Mouse (Mus musculus) embryo, embryonic 11.5 days (tissue): ENCODE measurements around the gene Tcf7.

Experiments
- DNase-seq: peaks from one replicate; pipeline ENCODE4 v3.0.0-alpha.2; 2012; ENCODE audit warnings: low read depth, low spot score

Gene Tcf7

DNA sequence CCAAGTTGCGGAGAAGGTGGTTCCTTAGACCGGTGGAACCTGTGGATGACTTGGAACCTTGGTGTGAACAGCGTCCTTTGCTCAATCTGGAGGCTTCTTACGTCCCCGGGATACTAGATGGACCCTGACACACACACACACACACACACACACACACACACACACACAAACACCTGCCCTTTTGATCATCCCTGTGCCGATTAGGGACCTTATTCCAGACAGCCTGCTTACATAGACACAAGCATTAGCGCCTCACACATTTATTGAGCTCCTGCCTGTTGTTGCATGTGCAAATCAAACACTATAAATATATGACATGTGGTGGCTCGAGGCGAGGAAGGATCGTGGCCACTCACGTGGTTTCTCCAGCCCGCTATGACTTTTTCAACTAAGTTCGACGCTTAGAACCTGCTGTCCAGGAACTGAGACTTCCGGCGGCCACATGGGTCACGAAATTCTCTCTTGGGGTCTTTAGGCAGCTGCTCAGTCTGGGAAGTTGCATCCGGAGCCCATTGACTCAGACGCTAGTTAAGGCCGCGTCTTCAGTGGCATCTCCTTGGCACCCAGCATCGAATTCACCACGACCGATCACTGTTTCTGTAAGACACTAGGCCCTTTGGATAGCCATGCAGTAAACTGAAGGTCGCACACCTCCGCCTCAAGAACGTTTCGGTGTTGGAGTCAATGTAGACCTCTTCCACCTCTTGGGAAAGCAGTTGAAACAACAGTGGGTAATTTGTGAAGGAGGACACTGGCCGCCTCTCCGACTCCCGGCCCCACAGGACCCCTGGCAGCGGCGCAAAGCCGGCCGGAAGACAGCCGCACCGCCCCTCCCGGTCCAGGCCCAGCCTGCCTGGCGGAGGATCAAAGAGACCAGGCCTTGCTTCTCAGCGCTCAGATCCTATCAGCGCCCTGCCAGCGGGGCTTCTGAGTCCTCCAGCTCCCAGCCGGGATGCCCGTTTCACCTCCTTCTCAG, 1.1 kb upstream of the Tcf7 start:
- no peak for DNase-seq

DNA sequence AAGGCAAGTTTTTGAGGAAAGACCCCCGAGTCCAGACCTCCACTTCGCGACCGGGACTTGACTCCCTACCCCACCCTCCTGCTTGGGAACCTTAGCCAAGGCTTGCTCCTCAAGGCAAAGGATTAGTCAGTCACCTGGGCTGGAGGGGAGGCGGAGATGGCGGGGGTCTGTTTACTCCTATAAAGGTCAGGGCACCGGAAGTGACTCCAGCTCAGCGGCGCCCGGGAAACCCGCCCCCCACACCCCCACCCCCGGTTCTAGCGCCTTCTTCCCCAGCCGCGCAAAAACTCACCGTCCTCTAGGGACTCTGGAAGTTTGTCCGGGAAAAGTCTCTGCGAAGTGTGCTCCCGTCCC, 417 bp downstream of the Tcf7 start:
- no peak for DNase-seq

DNA sequence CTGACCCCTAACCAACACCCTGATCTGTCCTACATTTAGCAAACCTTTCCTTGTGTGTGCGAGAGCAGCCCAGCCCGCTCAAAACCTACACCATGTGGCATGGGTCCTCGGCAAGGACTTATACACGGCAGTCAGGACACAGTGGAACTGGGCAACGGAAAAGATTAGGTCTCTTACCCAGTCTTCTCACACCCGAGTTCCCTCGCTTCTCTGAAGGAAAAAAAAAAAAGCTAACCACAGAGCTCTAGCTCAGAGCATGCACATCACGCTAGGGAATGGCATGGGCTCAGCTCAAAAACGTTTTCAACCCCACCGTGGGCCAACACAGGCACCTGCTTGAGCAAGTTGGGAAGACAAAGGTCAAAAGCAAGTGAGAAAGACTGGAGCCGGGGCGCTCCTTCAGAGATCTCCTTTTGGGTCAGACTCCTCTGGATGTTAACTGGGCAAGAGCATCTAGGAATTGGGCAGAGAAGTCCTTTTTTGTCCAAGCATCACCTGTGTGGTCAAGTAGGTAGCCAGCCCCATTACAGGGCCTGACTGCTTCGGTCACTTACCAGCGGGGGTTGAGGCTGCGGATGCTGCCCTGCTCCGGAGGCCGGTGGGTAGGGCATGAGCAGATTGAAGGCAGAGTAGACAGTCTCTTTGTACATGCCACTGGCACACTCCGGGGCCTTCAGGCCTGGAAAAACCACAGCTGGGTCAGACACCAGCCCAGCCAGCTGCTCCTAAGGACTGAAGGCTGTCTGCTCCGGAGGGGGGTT, 1.1 kb downstream of the Tcf7 start:
- DNase-seq = no peak

DNA sequence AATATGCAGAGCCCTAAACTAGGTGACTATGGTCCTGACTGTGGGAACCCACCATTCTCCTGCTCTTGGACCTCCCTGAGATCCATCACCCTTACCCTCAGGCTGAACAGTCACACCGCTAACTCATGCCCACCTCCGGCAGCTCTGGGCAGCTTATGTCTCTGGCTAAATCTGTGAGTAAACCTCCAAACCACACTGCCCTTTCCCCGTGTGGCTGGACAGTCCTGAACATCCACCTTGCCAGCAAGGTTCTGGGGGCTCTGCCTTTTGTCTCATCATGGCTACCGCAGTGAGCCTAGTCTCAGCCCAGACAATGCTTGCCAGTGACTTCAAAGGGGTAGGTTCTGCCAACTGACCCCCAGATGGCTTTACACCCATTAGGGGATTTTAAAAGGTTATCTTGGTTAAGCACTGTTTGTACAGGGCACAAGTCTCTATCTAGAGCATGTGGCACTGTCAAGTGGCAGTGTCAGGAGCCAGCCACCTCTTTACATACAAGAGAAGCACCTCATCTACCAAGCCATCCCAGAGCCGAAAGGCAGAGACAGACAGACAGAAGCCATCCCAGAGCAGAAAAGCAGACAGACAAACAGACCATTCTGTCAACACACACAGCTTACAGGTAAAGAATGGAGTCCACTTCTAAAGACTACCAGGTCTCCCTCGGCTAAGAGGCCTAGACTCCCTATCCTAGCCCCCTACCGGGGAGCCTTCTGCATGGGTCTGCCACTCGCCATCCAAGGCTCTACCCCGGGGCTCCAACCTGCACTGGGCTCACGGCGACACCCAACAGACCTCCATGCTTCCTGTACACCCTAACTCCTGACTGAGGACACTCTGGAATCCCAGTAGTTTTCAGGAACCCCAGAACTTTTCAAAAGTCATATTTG, 2.0 kb downstream of the Tcf7 start:
- no peak for DNase-seq

DNA sequence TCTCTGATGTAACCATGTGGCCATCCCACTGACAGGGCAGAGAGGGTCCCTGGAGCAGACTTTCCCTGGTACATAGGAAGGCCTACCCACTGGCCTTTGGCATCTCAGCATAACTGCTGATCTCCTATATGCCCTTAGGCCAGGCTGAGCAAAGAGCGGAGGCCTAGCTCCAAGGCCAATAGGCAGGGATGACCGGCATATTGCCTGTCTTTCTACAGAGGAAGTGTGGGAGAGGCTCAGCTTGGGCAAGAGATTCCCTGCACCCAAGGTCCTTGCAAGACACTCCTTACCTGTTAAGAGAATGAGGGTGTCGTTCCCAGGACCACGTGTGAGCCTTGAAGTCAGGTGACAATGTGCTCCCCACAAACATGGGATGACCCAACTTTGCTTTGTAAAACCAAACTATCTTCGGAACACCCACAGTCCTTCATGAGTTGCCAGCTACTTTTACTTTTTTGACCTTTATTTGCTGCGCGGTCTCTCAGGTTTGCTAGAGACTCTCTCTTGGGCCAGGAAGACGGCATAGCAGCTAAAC, 3.1 kb downstream of the Tcf7 start:
- DNase-seq = no peak

DNA sequence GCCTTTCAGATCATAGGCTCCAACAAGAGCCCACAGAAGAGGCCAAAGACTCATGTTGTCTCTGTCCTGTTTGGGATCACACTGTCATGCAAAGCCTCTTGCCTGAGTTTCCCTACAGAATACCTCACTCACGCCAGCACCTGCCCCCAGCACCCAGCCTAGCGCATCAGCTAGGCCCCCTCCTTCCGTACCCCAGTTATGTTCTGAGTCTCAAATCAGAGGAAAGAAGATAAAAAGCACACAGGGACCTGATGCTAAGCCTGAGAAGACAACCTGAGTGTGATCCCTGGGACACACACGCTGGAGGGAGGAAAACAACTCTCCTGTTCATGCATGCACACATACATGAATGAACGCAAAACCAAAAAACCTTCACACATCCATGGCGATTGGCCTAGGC, 3.8 kb downstream of the Tcf7 start:
- DNase-seq = no peak

DNA sequence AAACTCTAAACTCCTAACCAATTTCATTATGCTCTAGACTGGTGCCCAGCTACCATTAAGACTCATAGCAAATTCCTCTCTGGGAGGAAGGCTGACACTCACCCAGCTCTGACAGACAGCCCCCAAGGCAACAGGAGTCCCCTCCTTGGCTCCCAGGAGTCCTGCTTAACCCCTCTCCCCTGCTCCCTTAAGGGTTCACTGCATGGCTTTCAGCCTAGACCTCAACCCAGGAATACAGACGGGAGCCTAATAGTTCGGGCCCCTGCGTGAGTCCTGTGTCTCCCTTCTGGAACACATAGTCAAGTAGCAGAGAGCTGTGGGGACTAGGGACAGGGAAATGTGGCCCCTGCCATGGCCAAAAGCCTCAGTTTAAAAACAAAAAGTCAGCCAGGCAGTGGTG, 4.7 kb downstream of the Tcf7 start:
- DNase-seq = no peak

DNA sequence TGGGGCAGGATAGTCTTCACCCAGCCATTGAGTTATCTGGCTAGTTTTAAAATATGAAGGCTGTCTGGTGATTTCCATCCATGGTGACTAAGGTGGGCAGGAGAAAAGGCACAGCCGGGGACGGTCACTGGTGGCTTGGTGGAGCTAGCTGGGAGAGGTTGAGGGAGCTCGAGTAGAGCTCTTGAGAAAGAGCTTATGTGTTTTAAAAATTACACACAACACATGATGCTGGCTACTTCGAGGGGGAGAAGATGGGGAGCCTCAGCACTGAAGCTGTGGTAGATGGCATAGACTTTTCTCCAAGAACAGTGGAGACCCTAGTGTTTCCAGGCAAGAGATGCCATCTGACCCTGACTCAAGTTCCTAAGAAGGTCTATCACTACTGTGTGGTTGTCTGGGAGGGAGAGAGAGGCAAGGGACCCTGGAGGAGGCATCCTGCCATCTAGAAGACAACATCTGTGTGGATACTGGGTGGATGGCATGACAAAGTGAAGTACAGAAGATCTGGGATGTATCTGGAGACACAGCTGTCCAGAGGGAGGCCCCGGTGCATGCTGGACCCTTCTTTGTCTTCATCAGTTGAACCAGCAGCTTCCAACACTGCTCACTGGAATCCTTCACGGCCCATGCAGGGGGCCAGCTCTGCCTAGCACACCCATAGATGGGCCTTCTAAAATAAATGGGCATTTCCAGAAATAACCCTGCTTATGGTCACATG, 5.2 kb downstream of the Tcf7 start:
- DNase-seq = no peak

DNA sequence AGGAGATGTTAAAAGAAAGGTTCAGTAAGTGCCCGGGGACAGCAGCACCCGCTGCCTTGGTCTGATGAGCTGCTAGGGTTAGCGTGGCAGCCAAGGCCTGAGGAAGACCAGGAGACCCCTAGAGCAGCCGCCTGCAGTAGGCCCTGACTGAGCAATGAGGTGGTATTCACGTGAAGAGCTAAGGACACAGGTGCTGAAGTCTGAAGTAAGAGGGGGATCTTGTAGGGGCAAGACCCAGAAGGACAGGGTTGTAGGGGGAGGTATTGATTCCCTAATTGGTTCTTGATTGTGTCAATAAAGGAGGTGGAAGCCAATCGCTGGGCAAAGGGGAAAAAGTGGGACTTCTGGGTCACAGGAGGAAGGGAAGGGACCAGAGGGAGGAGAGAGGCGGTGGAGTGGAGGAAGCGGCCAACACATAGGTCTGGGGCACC, 5.8 kb downstream of the Tcf7 start:
- no peak for DNase-seq

DNA sequence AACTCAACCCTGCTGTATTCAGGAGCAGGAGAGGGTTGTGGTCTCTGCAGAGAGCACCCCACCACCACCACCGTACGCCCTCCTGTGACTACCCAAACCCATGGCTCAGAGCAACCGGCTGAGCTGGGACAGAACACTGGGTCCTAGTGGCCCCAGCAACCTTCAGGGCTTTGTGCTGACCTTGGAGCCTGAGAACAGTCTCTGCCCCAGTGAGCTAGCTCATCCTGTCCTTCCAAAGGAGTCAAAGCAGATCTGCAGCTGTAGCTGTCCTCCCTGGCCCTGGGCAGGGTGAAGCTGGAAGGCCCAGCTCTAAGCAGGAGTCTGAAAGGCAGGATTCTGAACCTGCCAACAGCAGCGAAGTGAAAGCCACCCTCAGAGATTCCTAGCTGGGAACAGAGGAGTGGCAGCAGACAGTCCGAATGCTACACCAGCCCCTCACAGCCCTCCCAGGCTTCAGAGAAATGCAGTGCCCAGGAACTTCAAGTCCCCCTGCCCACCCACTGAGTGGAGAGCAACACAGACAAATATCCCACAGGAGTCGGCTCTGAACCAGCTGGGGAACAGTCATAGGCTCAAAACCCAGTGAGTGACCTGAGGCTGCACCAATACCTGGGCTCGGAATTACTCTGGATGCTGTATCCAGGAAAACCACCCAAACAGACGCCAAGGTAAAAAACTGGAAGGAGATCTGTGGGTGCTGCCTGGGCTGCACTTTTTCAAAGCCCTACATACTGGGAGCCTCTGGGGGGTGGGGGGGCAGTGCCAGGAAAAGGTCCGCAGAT, 6.8 kb downstream of the Tcf7 start:
- DNase-seq = no peak

DNA sequence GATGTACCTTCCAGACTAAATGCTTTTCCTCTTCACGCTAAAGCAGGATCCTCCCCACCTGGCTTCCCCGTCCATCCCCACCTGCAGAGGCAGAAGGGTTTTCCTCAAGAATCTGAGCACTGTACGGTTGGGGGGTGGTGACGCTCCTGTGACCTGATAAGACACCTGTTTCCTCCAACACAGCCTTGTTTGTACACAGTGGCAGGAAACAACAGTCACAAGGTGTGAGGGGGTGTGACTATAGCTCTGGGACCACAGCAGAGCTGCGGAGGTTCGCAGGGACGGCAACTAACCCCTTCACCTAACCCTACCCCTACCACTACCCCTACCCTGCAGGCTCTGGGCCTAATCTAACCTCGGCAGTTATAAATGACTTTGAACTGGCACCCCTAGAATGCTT, 7.4 kb downstream of the Tcf7 start:
- no peak for DNase-seq

DNA sequence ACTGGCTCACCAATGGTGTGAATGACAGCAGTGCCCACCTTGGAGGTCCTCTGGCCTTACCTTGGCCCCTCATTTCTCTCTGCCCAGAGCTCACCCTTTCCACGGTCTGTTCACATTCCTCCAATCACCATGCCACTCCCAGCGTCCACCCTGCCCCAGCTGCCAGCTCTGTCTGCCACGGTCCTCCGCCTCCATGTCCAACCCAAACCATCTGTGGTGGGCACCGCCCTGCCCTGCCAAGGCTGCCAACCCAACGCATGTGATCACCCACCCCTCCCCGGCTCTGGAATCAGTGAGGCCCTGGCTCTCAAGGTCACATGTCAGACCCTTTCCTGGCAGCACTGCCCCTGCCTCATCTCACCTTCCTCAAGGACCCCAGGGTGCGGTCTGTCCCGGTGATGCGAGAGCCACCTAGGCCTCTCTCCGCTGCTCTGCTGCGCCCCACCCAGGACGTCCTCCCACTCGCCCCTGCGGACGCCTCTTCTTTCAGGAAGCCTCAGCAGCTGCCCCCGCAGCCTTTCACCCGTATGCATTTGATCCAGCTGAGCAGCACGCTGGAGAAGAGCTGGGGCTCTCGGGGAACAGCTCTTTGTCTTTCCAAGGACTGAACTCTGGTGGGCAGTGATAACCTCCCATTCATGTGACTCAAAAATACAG, 8.2 kb downstream of the Tcf7 start:
- DNase-seq = no peak

DNA sequence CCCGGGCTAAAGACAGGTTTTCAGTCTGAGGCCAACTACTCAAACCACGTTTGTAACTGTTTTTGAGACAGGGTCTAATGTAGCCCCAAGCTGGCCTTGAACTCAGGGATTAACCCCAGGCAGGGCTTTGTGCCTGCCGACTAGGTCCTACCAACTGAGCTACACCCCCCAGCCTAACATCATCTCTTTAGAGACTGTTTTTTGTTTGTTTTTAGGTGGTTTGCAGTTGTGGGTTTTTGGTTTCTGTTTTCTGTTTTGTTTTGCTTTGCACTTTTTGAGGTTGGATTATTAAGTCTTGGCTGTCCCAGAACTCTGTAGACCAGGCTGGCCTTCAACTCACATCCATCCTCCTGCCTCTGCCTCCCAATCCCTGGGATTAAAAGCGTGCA, 8.9 kb downstream of the Tcf7 start:
- no peak for DNase-seq

DNA sequence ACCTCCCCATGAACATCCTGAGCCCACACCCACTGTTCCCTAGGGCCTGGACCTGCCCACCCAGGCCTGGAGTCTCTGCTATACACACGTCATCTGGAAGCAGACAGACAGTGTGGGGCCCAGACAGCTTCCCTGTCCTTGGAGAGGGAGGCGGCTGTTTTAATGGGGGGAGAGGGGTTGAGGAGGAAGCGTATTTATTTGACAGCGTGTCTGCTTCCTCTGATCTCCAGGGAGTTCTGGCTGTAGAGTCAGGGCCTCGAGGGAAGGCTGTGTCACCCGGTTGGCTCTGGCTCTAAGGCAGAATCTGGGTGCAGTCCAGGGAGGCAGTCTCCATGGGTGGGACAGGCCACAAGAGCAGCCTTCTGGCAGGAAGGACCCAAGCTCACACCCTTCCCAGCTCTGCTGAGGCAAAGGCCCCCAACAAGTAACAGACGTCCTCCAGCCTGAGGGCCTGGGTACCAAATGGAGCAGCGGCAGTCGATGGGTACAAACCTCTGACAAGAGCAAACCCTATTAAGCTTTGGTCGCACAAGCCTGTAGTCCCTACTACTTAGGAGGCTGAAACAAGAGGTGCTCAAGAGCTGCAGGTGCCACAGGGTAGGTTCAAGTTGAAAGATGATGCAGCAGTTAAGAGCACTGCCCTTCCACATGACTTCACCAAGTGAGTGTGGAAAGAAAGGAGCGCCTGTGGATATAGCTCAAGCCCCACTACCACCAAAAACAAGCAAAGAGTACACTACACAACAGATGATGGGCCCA, 9.5 kb downstream of the Tcf7 start:
- no peak for DNase-seq

DNA sequence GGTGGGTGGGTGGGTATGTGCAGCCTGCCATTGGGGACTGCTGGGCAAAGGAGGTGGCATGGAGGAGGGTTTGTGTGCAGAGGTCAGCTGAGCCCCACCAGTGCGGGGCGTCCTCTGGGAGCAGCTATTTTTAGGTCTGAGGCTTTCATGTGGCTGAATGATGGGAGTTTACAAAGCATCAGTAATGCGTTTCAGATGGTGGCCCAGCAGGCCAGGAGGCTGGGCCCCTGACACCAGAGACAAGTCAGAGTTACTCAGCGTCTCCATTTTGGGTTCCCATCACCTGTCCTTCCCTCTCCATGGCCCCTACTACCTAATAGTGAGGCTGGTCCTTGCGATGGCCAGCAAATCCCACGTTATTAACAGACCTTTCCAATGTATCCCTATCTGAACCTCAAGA, 10.2 kb downstream of the Tcf7 start:
- DNase-seq = no peak

DNA sequence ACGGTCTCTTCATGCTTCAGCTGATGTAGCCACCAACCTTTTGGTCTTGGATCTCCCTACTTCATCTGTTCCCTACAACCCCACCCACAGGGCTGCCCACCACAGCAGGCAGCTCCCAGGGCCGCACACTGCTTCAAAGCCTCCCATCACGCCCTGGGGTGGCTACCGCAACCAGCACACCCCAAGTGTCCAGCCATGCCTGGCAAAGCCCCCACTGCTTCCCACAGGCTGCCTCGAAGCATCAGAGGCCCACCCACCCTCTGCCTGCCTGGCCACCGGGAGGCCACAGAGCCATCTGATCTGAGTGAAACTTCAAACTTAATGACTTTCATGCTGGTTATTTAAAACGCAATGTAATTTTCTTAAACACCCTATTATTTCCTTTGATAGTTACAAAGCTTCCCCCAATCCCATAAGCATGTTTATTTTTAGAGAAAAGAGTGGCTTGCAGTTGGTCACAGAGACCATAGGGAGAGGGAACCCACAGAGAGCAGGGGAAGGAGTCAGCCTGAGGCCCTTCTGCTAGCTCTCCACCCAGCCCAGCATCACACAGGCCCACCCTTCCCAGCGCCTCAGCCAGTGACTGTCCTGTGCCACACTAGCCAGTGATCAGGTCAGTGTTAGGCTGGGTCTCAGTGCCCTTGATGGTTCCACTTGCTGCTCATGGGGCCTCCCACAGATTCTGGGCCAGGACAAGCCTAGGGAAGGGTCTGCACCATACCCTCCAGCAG, 10.9 kb downstream of the Tcf7 start:
- no peak for DNase-seq

DNA sequence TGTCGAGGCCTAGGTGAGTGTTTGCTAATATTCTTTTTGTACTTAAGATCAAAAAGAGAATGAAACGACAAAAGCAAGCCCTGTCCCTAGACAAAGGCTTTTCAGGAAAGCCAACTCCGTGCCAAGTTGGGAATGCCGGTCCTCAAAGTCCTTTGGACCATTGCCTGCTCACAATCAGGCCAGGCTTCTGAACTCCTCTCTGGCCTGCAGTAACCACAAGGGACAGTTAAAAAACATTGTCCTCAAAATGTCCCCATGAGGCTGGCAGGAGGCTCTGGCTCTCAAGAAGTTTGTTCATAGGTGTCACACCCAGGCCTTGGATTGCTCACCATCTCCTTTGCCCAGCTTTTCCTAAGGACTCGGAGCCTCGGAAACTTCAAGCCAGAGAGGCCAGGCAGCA, 13.0 kb downstream of the Tcf7 start:
- DNase-seq = no peak

DNA sequence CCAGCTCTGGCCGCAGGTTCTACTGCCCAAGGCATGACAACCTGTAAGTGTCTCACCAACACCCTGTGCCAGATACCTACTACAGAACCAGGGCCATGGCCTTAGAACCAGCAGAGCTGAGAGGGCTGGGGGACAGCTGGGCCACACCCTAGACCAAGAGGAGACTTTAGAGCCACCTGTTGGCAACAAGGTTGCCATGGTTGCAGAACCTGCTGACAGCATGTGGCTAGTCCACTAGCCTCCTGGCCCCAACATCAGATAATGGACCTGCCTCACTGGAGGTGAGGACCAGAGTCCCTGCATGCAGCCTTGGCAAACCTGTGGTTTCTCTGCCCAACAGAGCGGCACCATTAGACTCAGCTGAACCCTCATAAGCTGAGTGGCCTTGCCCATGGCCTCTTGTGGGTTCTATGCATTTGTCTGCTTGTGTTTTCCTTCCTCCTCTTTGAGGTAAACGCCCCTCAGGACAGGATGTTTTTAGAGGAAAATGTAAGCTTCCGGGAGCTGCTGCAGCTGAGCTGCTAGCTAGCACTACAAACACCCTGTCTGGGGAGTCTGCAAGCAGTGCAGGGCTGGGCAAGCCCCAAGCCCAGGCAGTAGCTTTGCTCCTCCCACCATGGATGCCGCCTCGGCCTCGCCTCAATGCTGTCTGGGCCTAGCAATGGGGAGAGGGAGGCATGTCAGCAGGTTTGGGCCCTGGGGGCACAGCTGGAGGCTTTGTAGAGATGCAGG, 14.5 kb downstream of the Tcf7 start:
- DNase-seq = no peak
